Mouse (Mus musculus) spleen, adult 2 months (tissue): Measurements from ENCODE around the gene Atp6v0a1.

Source experiments
- CTCF ChIP-seq: fragments of 200-500 bp; IDR thresholded peaks from 2 replicates; pipeline ENCODE4 v1.5.1; 2011; ENCODE audit warnings: mild to moderate bottlenecking, inconsistent platforms; ENCODE audit not compliant: insufficient read depth, insufficient read length, insufficient replicate concordance; ENCODE audit errors: extremely low read depth
- POLR2A ChIP-seq: fragments of 200-500 bp; IDR thresholded peaks from 2 replicates; pipeline ENCODE4 v1.6.1; 2011; ENCODE audit warnings: low read depth, low read length, inconsistent platforms

DNA sequence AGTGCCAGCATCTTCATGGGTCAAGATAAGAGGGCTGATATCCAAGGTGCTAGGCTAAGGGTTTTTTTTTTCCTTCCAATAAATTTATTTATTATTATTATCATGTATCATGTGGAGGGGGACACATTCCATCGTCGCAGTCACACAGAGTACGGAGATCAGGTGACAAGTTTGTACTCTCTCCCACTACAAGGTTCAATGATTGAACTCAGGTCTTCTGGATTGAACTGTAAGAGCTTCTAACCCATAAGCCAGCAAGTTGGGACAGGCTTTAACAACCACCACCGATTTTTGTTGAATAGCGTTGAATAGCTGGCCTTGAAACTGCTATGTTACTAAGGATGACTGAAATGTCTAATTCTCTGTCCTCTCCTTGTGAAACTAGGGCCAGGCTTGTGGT is 71.2 kb downstream of the Atp6v0a1 start:
- TF ChIP-seq POLR2A (no peak), CTCF (no peak)
